Mouse (Mus musculus): ENCODE measurements around the gene Zfp931. TPM values are rescaled to one million over a fixed set of nuclear protein-coding genes. Genes with fewer than 3 reads are reported as not detected.
"Not testable (repeated sequence)": the region's sequence is repeated elsewhere in the genome, so short reads cannot be mapped to it uniquely, and the experiment has no call there.

The Zfp931 gene
- total RNA-seq, 1 experiment from 2014 or later = 27.9 TPM

DNA sequence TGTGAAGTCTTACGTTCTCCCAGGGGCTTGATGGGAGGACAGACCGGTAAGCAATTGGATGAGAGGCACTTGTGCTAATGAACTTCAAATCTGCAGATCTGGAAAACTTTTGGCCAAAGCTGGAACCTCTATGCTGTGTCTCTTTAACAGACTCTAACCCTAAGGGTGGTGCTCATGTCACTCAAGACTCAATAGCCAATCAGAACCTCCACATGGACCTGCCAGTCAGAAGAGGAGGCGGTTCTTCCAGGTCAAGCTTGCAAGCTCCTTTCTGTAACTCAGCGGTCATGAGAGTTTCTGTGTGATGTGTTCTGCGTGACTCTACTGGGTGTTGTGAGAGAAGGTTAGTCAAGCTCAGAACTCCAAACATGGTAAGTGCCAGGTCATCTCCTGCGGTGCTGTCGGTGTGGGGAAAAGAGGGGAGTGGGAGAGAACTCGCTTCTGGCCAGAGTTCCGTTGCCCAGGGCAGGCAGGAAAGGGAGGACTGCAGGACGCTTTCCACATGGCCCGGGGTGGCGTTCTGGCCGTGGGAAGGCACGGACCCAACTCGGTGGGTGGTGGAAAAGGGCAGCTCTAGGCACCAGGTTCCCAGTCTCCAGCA is 55.2 kb downstream of the Zfp931 start, which contains the start of gene Zfp971:
Gene Zfp971, plus strand, starts transcription at position 274 of the 601 bp plus-strand sequence.
- ATAC-seq (replicated peaks in 1 of 2; ENCODE audit: insufficient read depth in 1 of 2, low FRiP score in 2 of 2, low TSS enrichment in 1 of 2, low read depth in 1 of 2, poor library complexity in 2 of 2, severe bottlenecking in 2 of 2) = not testable (repeated sequence)

DNA sequence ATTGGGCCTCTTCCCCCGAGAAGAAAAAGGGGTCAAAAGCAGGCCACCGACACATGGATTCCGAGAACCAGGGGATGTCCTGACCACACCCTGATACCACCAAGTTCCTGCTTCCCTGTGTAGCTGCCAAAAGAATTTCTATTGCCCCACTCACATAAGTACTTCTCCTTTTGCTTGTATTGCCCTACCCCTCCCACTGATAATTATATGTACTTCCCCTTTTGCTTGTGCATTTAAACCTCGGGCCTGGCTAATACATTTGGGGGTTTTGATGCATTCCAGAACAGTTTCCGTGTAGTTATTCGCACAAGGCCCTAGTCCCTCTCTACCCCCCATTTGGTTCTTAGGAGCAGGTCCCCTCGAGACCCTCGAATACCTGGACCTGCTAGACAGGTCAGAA is 57.5 kb downstream of the Zfp931 start:
- peak; percentile 77 to 81; a peak in 3 of 4 replicates for ATAC-seq (replicated peaks in 1 of 2; ENCODE audit: insufficient read depth in 1 of 2, low FRiP score in 2 of 2, low TSS enrichment in 1 of 2, low read depth in 1 of 2, poor library complexity in 2 of 2, severe bottlenecking in 2 of 2)

DNA sequence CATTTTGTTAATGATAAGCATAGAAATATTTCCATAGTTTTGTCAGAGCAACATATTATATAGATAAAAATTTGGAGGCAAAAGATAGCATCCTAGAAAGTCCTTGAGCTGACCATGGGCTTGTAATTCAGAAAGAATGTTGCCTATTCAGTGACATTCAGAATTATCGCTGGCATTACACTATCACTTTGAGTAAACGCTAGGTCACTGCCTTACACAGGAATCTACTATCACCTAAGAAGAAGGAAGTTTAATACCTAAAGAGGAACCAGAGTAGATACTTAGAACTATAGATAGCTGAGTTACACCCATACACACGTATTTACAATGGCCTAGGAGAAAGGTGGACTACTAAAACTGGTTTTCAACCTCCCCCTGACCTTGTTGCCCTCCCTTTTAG is 58.8 kb downstream of the Zfp931 start:
- ATAC-seq (replicated peaks in 1 of 2; ENCODE audit: insufficient read depth in 1 of 2, low FRiP score in 2 of 2, low TSS enrichment in 1 of 2, low read depth in 1 of 2, poor library complexity in 2 of 2, severe bottlenecking in 2 of 2) = not testable (repeated sequence)

Other genes with a start within 250 kb of the Zfp931 start
- 52.9 and 88.9 TPM in 2 replicates for gene Gm14325, start 238.1 kb downstream of the Zfp931 start, total RNA-seq (2017)
- 1.3 and 1.7 TPM in 2 replicates for gene Gm14327, start 181.4 kb downstream of the Zfp931 start, total RNA-seq (2017)
- gene Zfp972, start 152.9 kb downstream of the Zfp931 start, total RNA-seq (2017) = 0.35 and 5.2 TPM in 2 replicates
- 11.1 and 18.1 TPM in 2 replicates for gene Gm14326, start 121.2 kb downstream of the Zfp931 start, total RNA-seq (2017)
- gene Zfp971, start 55.2 kb downstream of the Zfp931 start, total RNA-seq (2017) = 33.7 and 42.2 TPM in 2 replicates
- not detected in 2 replicates for gene Phactr3, start 40.5 kb upstream of the Zfp931 start, total RNA-seq (2017)